Mouse (Mus musculus) hindbrain, embryonic 14.5 days (tissue): Measurements from ENCODE around the gene Abcc8. TPM values are rescaled to one million over a fixed set of nuclear protein-coding genes. Genes with fewer than 3 reads are reported as not detected.

Experiments used
- ATAC-seq: fragments of 200-750 bp; cut with Nextera tagmentation; 2 replicates; pipeline ENCODE4 v1.8.0; 2017; ENCODE audit warnings: moderate number of reproducible peaks, mild to moderate bottlenecking, moderate TSS enrichment, moderate library complexity; ENCODE audit not compliant: low FRiP score
- DNase-seq: peaks from one replicate; pipeline ENCODE4 v3.0.0-alpha.2; 2015; ENCODE audit warnings: low spot score
- H3K27ac ChIP-seq: fragments of 300-500 bp; sonication (generic); 2 replicates; pipeline ENCODE4 v1.5.1; 2014; ENCODE audit warnings: mild to moderate bottlenecking, moderate library complexity
- H3K27me3 ChIP-seq: fragments of 300-500 bp; sonication (generic); 2 replicates; pipeline ENCODE4 v1.6.1; 2014; ENCODE audit warnings: mild to moderate bottlenecking, low read length, mixed read lengths; ENCODE audit not compliant: control insufficient read depth, insufficient read depth
- H3K36me3 ChIP-seq: fragments of 300-500 bp; sonication (generic); replicated peaks from 2 replicates; pipeline ENCODE4 v1.6.1; 2014; ENCODE audit not compliant: control insufficient read depth, insufficient read depth
- H3K4me1 ChIP-seq: fragments of 300-500 bp; sonication (generic); replicated peaks from 2 replicates; pipeline ENCODE4 v1.6.1; 2014; ENCODE audit warnings: antibody characterized with exemption, low read length, mixed read lengths; ENCODE audit not compliant: control insufficient read depth, insufficient read depth
- H3K4me2 ChIP-seq: fragments of 300-500 bp; sonication (generic); replicated peaks from 2 replicates; pipeline ENCODE4 v1.6.1; 2014; ENCODE audit warnings: mild to moderate bottlenecking, moderate library complexity
- H3K4me3 ChIP-seq: fragments of 300-500 bp; sonication (generic); replicated peaks from 2 replicates; pipeline ENCODE4 v1.5.1; 2014; ENCODE audit warnings: mild to moderate bottlenecking, low read length
- H3K9ac ChIP-seq: fragments of 300-500 bp; sonication (generic); 2 replicates; pipeline ENCODE4 v1.6.1; 2014
- H3K9me3 ChIP-seq: fragments of 300-500 bp; sonication (generic); 2 replicates; pipeline ENCODE4 v1.6.1; 2016; ENCODE audit warnings: low read length; ENCODE audit not compliant: control insufficient read depth
- WGBS: fragments of 180-500 bp; shearing (Covaris S2); extraction: QIAGEN DNeasy Blood & Tissue Kit; methylation state at CpG from one replicate; pipeline ENCODE4 v1.1.7; 2014; 5-methylcytosine and 5-hydroxymethylcytosine counted together
- polyA plus RNA-seq: library from polyadenylated mRNA; unstranded; fragments of >200 nt; fragmentation: Nextera tagmentation; extraction: Ambion mirVana; gene quantifications from 2 replicates; pipeline ENCODE4 v1.2.1, GENCODE M21; 2014

Gene Abcc8
- polyA plus RNA-seq: 10.6 and 13.8 TPM in 2 replicates

- Histone ChIP-seq H3K4me3 (peak within 1 kb of the TSS; percentile 48), H3K9me3 (no peaks in the 10 kb centered on the region), H3K4me1 (no peaks in the 10 kb centered on the region; the same call in 1 of the 2 replicates), H3K36me3 (no peaks in the 10 kb centered on the region), H3K9ac (peak within 1 kb of the TSS; percentile 66), H3K4me2 (peak within 1 kb of the TSS; percentile 88), H3K27me3 (peaks cover 32% of the 10 kb centered on the region), H3K27ac (no peak within 1 kb of the TSS)
- ATAC-seq (peak; percentile 54; the same call in 1 of the 2 replicates), DNase-seq (no peak)
- under 1% methylated on average over 65 of the region's 75 CpGs for WGBS
Observed at GRCm38 (mm10) chr7:46179431-46180275, at the start of gene Abcc8. Gene Abcc8, minus strand, starts transcription at chr7:46180033.

GRCm38 (mm10) chr7:46226936-46227335, 47.1 kb upstream of the Abcc8 start:
- Histone ChIP-seq H3K4me3 (no peak overlapping the region), H3K4me1 (no peaks in the 10 kb centered on the region), H3K9ac (no peak overlapping the region), H3K9me3 (no peaks in the 10 kb centered on the region), H3K27ac (no peak overlapping the region), H3K27me3 (no peaks in the 10 kb centered on the region), H3K4me2 (no peak overlapping the region), H3K36me3 (no peaks in the 10 kb centered on the region)
- WGBS: 64% methylated on average over 4 of the region's 4 CpGs
- peak; percentile 42 for DNase-seq
- ATAC-seq: no peak

GRCm38 (mm10) chr7:46226253-46226652, 46.4 kb upstream of the Abcc8 start:
- 31% methylated on average over 7 of the region's 7 CpGs for WGBS

GRCm38 (mm10) chr7:46220591-46221129, 40.8 kb upstream of the Abcc8 start:
- DNase-seq (no peak), ATAC-seq (no peak)
- WGBS: 78% methylated on average over 8 of the region's 8 CpGs
- Histone ChIP-seq H3K27ac (no peak overlapping the region), H3K9ac (no peak overlapping the region), H3K36me3 (no peaks in the 10 kb centered on the region), H3K4me1 (peaks cover 6% of the 10 kb centered on the region; the same call in 1 of the 2 replicates), H3K4me3 (no peak overlapping the region), H3K9me3 (no peaks in the 10 kb centered on the region), H3K4me2 (no peak overlapping the region), H3K27me3 (no peaks in the 10 kb centered on the region)

More at GRCm38 (mm10) chr7:46226253-46226652, 46.4 kb upstream of the Abcc8 start:
- ATAC-seq (no peak), DNase-seq (peak; percentile 52)
- no peak overlapping the region for H3K9ac ChIP-seq
- H3K4me3 ChIP-seq: no peak overlapping the region
- H3K4me1 ChIP-seq: no peaks in the 10 kb centered on the region
- no peaks in the 10 kb centered on the region for H3K9me3 ChIP-seq
- H3K27me3 ChIP-seq: no peaks in the 10 kb centered on the region
- H3K4me2 ChIP-seq: no peak overlapping the region
- no peaks in the 10 kb centered on the region for H3K36me3 ChIP-seq
- no peak overlapping the region for H3K27ac ChIP-seq

GRCm38 (mm10) chr7:46218415-46218814, 38.6 kb upstream of the Abcc8 start:
- 14% methylated on average over 11 of the region's 11 CpGs for WGBS
- no peaks in the 10 kb centered on the region for H3K27me3 ChIP-seq
- H3K4me1 ChIP-seq: peaks cover 6% of the 10 kb centered on the region; the same call in 1 of the 2 replicates
- H3K4me3 ChIP-seq: no peak overlapping the region
- H3K4me2 ChIP-seq: no peak overlapping the region
- H3K36me3 ChIP-seq: no peaks in the 10 kb centered on the region
- H3K9me3 ChIP-seq: no peaks in the 10 kb centered on the region
- no peak for ATAC-seq
- H3K9ac ChIP-seq: no peak overlapping the region
- no peak for DNase-seq
- no peak overlapping the region for H3K27ac ChIP-seq

GRCm38 (mm10) chr7:46216481-46216880, 36.6 kb upstream of the Abcc8 start:
- no peak for DNase-seq
- ATAC-seq: no peak
- H3K4me2 ChIP-seq: no peak overlapping the region

GRCm38 (mm10) chr7:46210276-46210675, 30.4 kb upstream of the Abcc8 start:
- no peak overlapping the region for H3K27ac ChIP-seq
- ATAC-seq (no peak), DNase-seq (no peak)
- H3K4me1 ChIP-seq: no peaks in the 10 kb centered on the region
- H3K9ac ChIP-seq: no peak overlapping the region
- H3K4me3 ChIP-seq: no peak overlapping the region
- H3K36me3 ChIP-seq: no peaks in the 10 kb centered on the region
- H3K4me2 ChIP-seq: no peak overlapping the region
- H3K27me3 ChIP-seq: no peaks in the 10 kb centered on the region
- H3K9me3 ChIP-seq: no peaks in the 10 kb centered on the region
- 84% methylated on average over 6 of the region's 6 CpGs for WGBS

More at GRCm38 (mm10) chr7:46216481-46216880, 36.6 kb upstream of the Abcc8 start:
- Histone ChIP-seq H3K9ac (no peak overlapping the region), H3K9me3 (no peaks in the 10 kb centered on the region), H3K27ac (no peak overlapping the region), H3K36me3 (no peaks in the 10 kb centered on the region), H3K4me1 (peaks cover 6% of the 10 kb centered on the region; the same call in 1 of the 2 replicates), H3K27me3 (no peaks in the 10 kb centered on the region), H3K4me3 (no peak overlapping the region)
- WGBS: 62% methylated on average over 2 of the region's 2 CpGs

DNA sequence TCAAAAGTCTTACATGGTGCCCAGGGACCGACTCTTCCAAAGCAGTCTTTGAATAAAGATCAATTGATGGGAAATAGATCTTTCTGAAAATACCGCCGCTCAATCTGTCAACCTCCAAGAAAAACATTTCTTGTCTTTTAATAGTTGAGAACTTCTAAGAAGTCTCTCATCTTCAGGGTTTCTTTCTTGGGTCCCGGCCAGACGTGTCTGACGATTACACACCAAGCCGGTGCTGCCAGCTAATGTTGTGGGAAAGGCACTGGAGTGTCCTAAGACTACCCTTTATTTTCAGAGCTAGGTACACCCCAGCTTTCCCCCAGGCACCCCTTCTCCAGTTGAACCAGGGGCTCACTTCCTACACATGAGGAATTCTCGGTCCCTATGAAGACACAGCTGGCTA, 28.3 kb upstream of the Abcc8 start:
- H3K4me2 ChIP-seq: no peak overlapping the region
- WGBS: 90% methylated on average over 8 of the region's 8 CpGs
- no peak overlapping the region for H3K9ac ChIP-seq
- no peaks in the 10 kb centered on the region for H3K36me3 ChIP-seq
- H3K4me1 ChIP-seq: no peaks in the 10 kb centered on the region
- no peak overlapping the region for H3K27ac ChIP-seq
- H3K27me3 ChIP-seq: no peaks in the 10 kb centered on the region
- no peak overlapping the region for H3K4me3 ChIP-seq
- DNase-seq (no peak), ATAC-seq (no peak)
- H3K9me3 ChIP-seq: no peaks in the 10 kb centered on the region

- no peaks in the 10 kb centered on the region for H3K27me3 ChIP-seq
- DNase-seq (no peak), ATAC-seq (no peak)
- H3K4me3 ChIP-seq: no peak overlapping the region
- H3K4me2 ChIP-seq: no peak overlapping the region
- no peaks in the 10 kb centered on the region for H3K9me3 ChIP-seq
- H3K9ac ChIP-seq: no peak overlapping the region
- H3K36me3 ChIP-seq: no peaks in the 10 kb centered on the region
- 78% methylated on average over 6 of the region's 6 CpGs for WGBS
- H3K4me1 ChIP-seq: peaks cover 9% of the 10 kb centered on the region; the same call in 1 of the 2 replicates
- no peak overlapping the region for H3K27ac ChIP-seq
Observed at GRCm38 (mm10) chr7:46204775-46205174, 24.9 kb upstream of the Abcc8 start.
